Mouse (Mus musculus): ENCODE data around the gene Nos1ap. TPM values are rescaled to one million over a fixed set of nuclear protein-coding genes. Genes with fewer than 3 reads are reported as not detected.

The Nos1ap gene
- polyA plus RNA-seq, 1 experiment from 2014 or later: 13.0 TPM

Other genes starting within 250 kb of the Nos1ap start
- 49.2 and 58.5 TPM in 2 replicates for gene Olfml2b, start 54.7 kb upstream of the Nos1ap start, polyA plus RNA-seq (2015; fragmentation: Nextera tagmentation; extraction: Ambion mirVana)

Data from stomach, embryonic 16.5 days (tissue).